ENCODE assay signal across 19 mouse cellular contexts in genomic region chr6:146468361-146468760, GRCm38 (mm10). TPM values are rescaled to one million over a fixed set of nuclear protein-coding genes. Genes with fewer than 3 reads are reported as not detected.
DNase-seq lines count a peak whose midpoint lies in the region; ATAC-seq lines count a peak whose summit lies in the region.
"Had no signal": no experiment of that assay in that cellular context is flagged by ENCODE, and none has a peak within 500 bp of the region (broad histone marks: within the 10 kb centered on the region; RNA-seq: fewer than 3 reads in every experiment).

No protein-coding gene starts in this region.

- peaks cover 12% of the 10 kb centered on the region for H3K4me1 ChIP-seq in hindbrain, embryonic 10.5 days (replicated peaks)
- no peaks in the 10 kb centered on the region for H3K4me1 ChIP-seq in hindbrain, embryonic 14.5 days (replicated peaks; ENCODE audit: control insufficient read depth, insufficient read depth, low read length)
- H3K4me1 ChIP-seq in limb, embryonic 12.5 days (replicated peaks), result peaks cover 6% of the 10 kb centered on the region; the same call in 1 of the 2 replicates
- H3K4me1 ChIP-seq in forebrain, embryonic 10.5 days, result peaks cover 10% of the 10 kb centered on the region
- H3K4me1 ChIP-seq: lung, embryonic 15.5 days had no signal

- intact Hi-C loops in left cerebral cortex, postnatal 25 days (cut with DNase I), result no loop called here

- DNase-seq in hindbrain, embryonic 10.5 days (ENCODE audit: low spot score), result peak; percentile 58
- no peak for DNase-seq in hindbrain, embryonic 14.5 days (ENCODE audit: low spot score)
- DNase-seq in R1 (ENCODE audit: low read depth, low spot score), result peak; percentile 50
- DNase-seq in embryo, embryonic 9.5 days (ENCODE audit: extremely low spot score), result peak; percentile 66
- DNase-seq in left cerebral cortex, postnatal 25 days (ENCODE audit: low spot score in 2 of 2), result no peak
- DNase-seq in cerebellum, adult 9-10 months, result no peak
- DNase-seq in forebrain, embryonic 10.5 days (ENCODE audit: extremely low spot score, low spot score), result no peak
- DNase-seq: cerebellum, adult 8-10 months; liver; lung, postnatal 36 days; right cerebral cortex, postnatal 14 days had no signal

- H3K4me3 ChIP-seq in hindbrain, embryonic 10.5 days, result no peak overlapping the region
- no peak overlapping the region for H3K4me3 ChIP-seq in hindbrain, embryonic 14.5 days (replicated peaks; ENCODE audit: low read length)
- no peak overlapping the region for H3K4me3 ChIP-seq in limb, embryonic 12.5 days (replicated peaks)
- H3K4me3 ChIP-seq in forebrain, embryonic 10.5 days, result no peak overlapping the region
- H3K4me3 ChIP-seq: heart, embryonic 10.5 days; liver, embryonic 15.5 days; lung, embryonic 15.5 days had no signal

- no peak overlapping the region for H3K9ac ChIP-seq in hindbrain, embryonic 14.5 days
- no peak overlapping the region for H3K9ac ChIP-seq in limb, embryonic 12.5 days (replicated peaks)
- H3K9ac ChIP-seq: liver, embryonic 15.5 days; lung, embryonic 15.5 days had no signal

- WGBS in hindbrain, embryonic 10.5 days, result 34% methylated on average over 8 of the region's 8 CpGs
- 50% methylated on average over 8 of the region's 8 CpGs for WGBS in hindbrain, embryonic 14.5 days
- 58% methylated on average over 8 of the region's 8 CpGs for WGBS in limb, embryonic 12.5 days
- 52% methylated on average over 8 of the region's 8 CpGs for WGBS in forebrain, embryonic 10.5 days

- no peaks in the 10 kb centered on the region for H3K27me3 ChIP-seq in hindbrain, embryonic 10.5 days (ENCODE audit: insufficient read depth, poor library complexity, severe bottlenecking)
- H3K27me3 ChIP-seq in hindbrain, embryonic 14.5 days (ENCODE audit: control insufficient read depth, insufficient read depth, low read length), result no peaks in the 10 kb centered on the region
- H3K27me3 ChIP-seq in limb, embryonic 12.5 days, result no peaks in the 10 kb centered on the region
- no peaks in the 10 kb centered on the region for H3K27me3 ChIP-seq in forebrain, embryonic 10.5 days (ENCODE audit: poor library complexity, severe bottlenecking)
- H3K27me3 ChIP-seq: liver, embryonic 15.5 days; lung, embryonic 15.5 days had no signal

- H3K9me3 ChIP-seq in hindbrain, embryonic 10.5 days, result no peaks in the 10 kb centered on the region
- no peaks in the 10 kb centered on the region for H3K9me3 ChIP-seq in hindbrain, embryonic 14.5 days (ENCODE audit: control insufficient read depth, low read length)
- H3K9me3 ChIP-seq in limb, embryonic 12.5 days, result peaks cover 4% of the 10 kb centered on the region; the same call in 1 of the 2 replicates
- no peaks in the 10 kb centered on the region for H3K9me3 ChIP-seq in forebrain, embryonic 10.5 days
- H3K9me3 ChIP-seq: heart, embryonic 10.5 days; liver, embryonic 15.5 days; lung, embryonic 15.5 days had no signal

- no peaks in the 10 kb centered on the region for H3K36me3 ChIP-seq in hindbrain, embryonic 10.5 days
- no peaks in the 10 kb centered on the region for H3K36me3 ChIP-seq in hindbrain, embryonic 14.5 days (replicated peaks; ENCODE audit: control insufficient read depth, insufficient read depth)
- H3K36me3 ChIP-seq in limb, embryonic 12.5 days, result no peaks in the 10 kb centered on the region
- H3K36me3 ChIP-seq in forebrain, embryonic 10.5 days (replicated peaks), result no peaks in the 10 kb centered on the region
- H3K36me3 ChIP-seq: lung, embryonic 15.5 days had no signal

- H3K27ac ChIP-seq in hindbrain, embryonic 10.5 days, result no peak overlapping the region
- H3K27ac ChIP-seq in hindbrain, embryonic 14.5 days, result no peak overlapping the region
- H3K27ac ChIP-seq in limb, embryonic 12.5 days, result 0 out of 2 replicates have a peak overlapping the region, but pooled peaks have one; percentile 7
- no peak overlapping the region for H3K27ac ChIP-seq in forebrain, embryonic 10.5 days
- H3K27ac ChIP-seq: heart, embryonic 10.5 days; hindbrain, postnatal 0 days; liver, embryonic 15.5 days; lung, embryonic 15.5 days; stomach, postnatal 0 days had no signal

- no peak overlapping the region for H3K4me2 ChIP-seq in hindbrain, embryonic 14.5 days (replicated peaks)
- H3K4me2 ChIP-seq in limb, embryonic 12.5 days, result no peak overlapping the region
- H3K4me2 ChIP-seq: liver, embryonic 15.5 days; lung, embryonic 15.5 days had no signal

- no peak for ATAC-seq in hindbrain, embryonic 14.5 days (ENCODE audit: low FRiP score)
- ATAC-seq in limb, embryonic 12.5 days (ENCODE audit: insufficient number of reproducible peaks, insufficient read depth, low FRiP score, low TSS enrichment, low read depth), result no peak
- ATAC-seq: forebrain, embryonic 14.5 days; hindbrain, postnatal 0 days; intestine, embryonic 16.5 days had no signal

RNA-seq across cellular contexts. Expression of gene Itpr2, which starts 33.7 kb away (rescaled TPM):
- 4.6 and 5.0 TPM in 2 replicates for polyA plus RNA-seq in hindbrain, embryonic 10.5 days (2016; fragmentation: Nextera tagmentation; extraction: Ambion mirVana)
- polyA plus RNA-seq in hindbrain, embryonic 14.5 days (2014; fragmentation: Nextera tagmentation; extraction: Ambion mirVana), result 6.2 and 6.8 TPM in 2 replicates
- 7.0 and 7.7 TPM in 2 replicates for polyA plus RNA-seq in limb, embryonic 12.5 days (2016; fragmentation: Nextera tagmentation; extraction: Ambion mirVana)
- total RNA-seq in left cerebral cortex, postnatal 25 days (2021), result 10 to 100 TPM; 12.0 to 16.1 TPM
- polyA plus RNA-seq in forebrain, embryonic 10.5 days (2016; fragmentation: Nextera tagmentation; extraction: Ambion mirVana), result 3.2 and 4.1 TPM in 2 replicates

Comparison
In these comparisons a context has a peak if more than half of its experiments do, and no peak if none do; other contexts are left out.
1. DNase-seq: peak in hindbrain, embryonic 10.5 days (single experiment), R1 (single experiment) and embryo, embryonic 9.5 days (single experiment); none in hindbrain, embryonic 14.5 days (single experiment), left cerebral cortex, postnatal 25 days (0 of 2), cerebellum, adult 9-10 months (single experiment) and forebrain, embryonic 10.5 days (single experiment).